Mouse (Mus musculus) fat pad, adult 2 months (tissue): ENCODE measurements around the gene Hnrnpul2.

Experiments
- DNase-seq: peaks from one replicate; pipeline ENCODE4 v3.0.0-alpha.2; 2011; ENCODE audit warnings: low read depth, low spot score; ENCODE audit errors: extremely low read depth

Gene Hnrnpul2

DNA sequence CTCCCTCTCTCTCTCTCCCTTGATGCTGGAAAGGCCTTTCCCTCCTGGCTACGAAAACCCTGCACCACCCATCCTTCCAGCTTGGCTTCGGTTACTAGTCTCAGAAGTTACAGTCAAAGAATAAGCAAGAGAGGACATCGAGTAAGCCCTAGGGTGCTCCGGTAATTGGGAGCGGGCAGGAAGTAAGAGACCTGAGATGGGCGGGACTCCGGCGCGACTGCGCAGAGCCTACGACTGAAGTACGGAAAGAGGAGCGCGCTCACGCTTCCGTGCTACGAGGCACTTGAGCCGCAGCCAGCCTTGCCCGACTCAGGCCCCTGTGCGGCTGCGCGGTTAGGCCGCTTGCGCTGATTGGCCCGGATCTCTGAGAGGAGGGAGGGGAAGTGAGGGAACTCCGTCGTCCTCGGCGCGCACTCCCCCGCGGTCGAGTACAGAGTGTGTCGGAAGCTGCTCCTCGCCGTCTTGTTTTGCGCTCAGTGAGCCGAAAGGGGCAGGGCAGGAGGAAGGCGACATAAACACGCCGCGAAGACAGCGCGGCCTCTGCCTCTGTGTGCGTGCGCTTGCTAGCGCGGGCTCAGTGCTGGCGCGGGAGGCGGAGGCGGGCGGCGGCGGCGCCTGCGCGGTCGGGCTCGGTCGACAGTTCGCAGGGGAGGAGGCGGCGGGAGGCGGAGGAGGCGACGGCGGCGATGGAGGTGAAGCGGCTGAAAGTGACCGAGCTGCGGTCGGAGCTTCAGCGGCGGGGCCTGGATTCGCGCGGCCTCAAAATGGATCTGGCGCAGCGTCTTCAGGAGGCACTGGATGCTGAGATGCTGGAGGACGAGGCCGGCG is at the start of gene Hnrnpul2:
Hnrnpul2 (plus strand) TSS at position 415 of the 828 bp plus-strand sequence.
- peak; percentile 88 for DNase-seq

- no peak for DNase-seq
Observed at GRCm38 (mm10) chr19:8770567-8771270, 49.1 kb upstream of the Hnrnpul2 start, which contains the start of gene Tmem223. Tmem223 (plus strand) TSS chr19:8770996.

GRCm38 (mm10) chr19:8772996-8773395 is 46.8 kb upstream of the Hnrnpul2 start:
- DNase-seq: no peak

GRCm38 (mm10) chr19:8773409-8773808 is 46.4 kb upstream of the Hnrnpul2 start:
- no peak for DNase-seq

DNA sequence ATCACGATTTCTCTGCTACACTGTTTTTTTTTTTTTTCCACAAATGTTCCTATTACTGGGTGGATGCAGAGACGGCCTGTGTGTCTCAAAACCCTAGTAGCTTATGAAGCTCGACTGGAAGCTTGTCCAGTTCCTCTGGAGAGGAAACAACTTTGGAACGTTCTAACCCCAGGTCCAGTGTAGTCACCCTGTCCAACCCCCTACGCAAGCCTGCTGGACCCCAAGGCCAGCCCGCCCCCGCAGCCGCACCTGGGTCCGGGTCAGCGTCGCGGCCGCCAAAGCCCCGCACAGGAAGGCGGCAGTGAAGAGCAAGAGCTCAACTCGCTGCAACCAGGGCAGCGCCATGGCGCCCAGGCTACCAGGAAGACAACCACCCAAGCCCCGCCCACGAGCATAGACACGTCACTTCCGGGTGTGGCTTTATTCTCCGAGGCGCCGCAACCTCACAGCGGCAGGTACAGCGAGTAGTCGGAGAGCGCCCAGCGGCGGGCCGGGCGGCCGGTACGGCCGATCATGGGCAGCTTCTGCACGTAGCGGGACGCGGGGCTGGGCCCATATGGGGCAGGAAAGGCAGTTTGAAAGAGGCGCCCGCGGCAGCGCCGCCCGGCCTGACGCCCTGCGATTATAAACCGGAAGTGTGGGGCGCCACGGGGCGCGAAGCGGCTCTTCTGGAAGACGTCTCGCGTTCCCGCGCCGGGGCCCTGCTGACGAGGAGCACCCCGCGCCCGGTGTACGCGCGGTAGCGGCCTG is 45.5 kb upstream of the Hnrnpul2 start, which contains the start of gene Tmem179b:
Tmem179b (minus strand) TSS at position 382 of the 750 bp plus-strand sequence.
- DNase-seq: no peak

DNA sequence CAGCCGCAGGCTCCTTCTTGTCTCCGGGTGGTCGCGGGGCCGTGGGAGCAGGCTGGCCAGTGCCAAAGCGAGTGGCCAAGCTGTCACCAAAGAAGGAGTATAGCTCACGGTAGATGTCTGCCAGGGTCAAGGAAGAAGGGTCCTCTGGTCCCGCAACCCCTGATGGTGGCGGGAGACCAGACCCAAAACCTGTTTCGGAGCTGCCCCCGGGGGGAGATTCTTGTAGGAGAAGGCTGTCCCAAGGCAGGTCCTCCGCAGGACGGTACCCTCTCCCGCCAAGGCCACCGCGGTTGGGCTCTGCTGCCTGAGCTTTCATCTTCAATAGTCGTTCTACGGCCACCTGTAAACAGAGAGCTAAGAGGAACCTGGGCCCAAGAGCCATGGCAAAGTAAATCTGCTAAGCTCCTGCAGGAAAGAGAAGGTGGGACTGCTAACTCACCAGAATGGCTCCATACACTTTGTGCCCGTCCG is 44.8 kb upstream of the Hnrnpul2 start:
- DNase-seq: no peak

GRCm38 (mm10) chr19:8786008-8786781 is 33.6 kb upstream of the Hnrnpul2 start, which contains the start of gene Taf6l:
Taf6l (minus strand) TSS chr19:8786417.
- DNase-seq: peak; percentile 87

- DNase-seq: no peak
Observed at GRCm38 (mm10) chr19:8788521-8788920, 31.3 kb upstream of the Hnrnpul2 start.

DNA sequence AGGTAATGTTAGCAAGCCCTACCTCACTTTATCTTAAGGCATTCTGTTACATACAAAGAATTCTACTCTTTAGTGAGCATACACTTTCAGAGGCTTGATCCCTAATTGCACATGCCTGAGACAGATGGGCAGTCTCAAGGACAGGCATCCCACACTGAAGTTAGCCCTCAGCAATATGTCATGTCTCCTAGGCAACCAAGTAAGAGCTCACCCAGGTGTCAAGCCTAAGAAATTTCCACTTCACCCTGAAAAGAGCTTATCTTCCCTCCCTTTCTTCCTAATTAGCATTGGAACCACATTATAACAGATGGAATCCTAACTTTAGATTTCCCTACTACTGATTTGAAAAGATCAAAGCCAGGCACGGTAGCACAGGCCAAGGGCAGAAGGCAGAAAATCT is 30.6 kb upstream of the Hnrnpul2 start:
- no peak for DNase-seq

GRCm38 (mm10) chr19:8790171-8790570 is 29.6 kb upstream of the Hnrnpul2 start:
- DNase-seq: no peak

DNA sequence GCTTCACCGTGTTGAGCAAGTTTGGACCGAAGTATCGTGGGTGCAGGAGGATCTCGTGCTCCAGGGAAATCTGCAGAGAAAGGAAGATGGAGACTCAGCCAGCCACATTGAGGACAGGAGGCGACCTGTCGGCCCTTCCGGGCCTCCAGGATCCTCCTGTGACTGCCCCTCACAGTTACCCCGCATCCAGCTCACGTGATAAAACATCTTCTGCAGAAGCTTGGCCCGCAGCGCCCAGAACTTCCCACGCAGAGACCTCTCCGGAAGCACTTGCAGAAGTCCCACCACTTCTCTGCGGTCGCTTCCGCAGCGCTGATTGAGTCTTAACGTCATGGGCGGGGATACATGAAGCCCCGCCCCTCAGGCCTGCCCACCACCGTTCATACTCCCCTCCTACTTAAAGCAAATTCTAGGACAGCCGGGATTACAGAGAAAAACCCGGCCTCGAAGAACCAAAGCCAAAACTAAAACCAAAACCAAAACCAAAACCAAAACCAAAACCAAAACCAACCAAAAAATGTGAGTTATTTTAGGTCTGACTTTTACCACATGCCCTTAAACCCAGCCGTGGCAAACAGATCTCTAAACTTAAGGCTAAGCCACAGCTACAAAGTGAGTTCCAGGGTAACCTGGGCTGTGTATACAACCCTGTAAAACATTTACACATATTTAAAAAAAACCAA is 21.4 kb upstream of the Hnrnpul2 start, which contains the start of gene Polr2g:
Polr2g (minus strand) TSS at position 314 of the 683 bp plus-strand sequence.
- peak; percentile 62 for DNase-seq

GRCm38 (mm10) chr19:8798947-8799315 is 20.9 kb upstream of the Hnrnpul2 start:
- no peak for DNase-seq

DNA sequence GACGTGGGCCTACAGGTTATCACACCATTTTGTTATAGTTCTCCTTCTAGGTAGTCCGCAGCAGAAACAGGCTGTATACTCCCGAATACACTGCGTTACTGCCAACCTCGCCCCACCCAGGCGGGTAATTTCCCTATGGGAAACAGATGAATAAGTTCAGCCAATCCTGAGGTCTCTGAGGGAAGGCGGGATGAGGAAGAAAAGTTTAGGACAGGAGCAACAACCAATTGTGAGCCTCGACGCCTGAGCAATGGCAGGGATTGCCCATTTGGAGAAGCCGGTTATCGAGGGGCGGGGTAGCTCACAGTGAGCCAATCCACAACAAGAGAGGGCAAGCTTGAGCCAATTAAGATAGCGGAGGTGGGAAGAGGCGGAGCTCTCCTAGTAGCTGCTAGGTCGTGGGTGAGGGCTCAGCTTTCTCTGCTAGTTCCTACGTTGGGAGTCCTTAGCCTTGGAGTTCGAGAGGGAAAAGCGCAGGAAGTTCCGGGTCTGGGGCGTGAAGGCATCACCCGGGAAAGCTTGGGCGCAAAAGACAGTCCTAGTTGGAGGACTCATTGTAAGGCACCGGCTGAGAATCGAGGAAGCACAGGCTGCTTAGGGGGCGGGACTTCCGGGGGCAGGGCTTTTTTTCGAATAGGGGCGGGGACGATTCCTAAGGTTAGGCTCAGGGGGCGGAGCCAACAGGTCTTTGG is 17.5 kb upstream of the Hnrnpul2 start, which contains the start of gene Zbtb3:
Zbtb3 (plus strand) TSS at position 426 of the 692 bp plus-strand sequence.
- DNase-seq: peak; percentile 91

GRCm38 (mm10) chr19:8803204-8803780 is 16.5 kb upstream of the Hnrnpul2 start:
- no peak for DNase-seq

GRCm38 (mm10) chr19:8803879-8804660 is 15.7 kb upstream of the Hnrnpul2 start:
- DNase-seq: no peak

GRCm38 (mm10) chr19:8806810-8807209 is 13.0 kb upstream of the Hnrnpul2 start:
- no peak for DNase-seq

- DNase-seq: no peak
Observed at GRCm38 (mm10) chr19:8815812-8816211, 4.0 kb upstream of the Hnrnpul2 start.

DNA sequence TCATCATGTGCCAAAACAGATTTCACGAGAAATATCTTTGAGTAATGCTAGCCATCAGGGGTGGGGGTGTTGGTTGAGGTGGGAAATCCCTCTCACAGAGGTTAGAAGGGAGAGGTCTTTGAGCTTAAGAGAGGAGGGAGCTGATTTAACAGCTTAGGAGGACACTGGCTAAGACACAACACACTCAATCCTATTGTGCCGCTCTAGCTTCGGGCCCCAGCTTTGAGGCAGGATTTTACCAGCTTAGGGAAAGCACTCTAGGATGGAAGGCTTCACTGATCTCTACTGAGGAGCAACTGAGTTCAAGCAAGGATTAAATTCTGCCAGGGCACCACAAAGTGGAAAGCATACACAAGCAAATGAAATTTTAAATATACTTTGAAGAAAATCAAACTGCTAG is 2.8 kb upstream of the Hnrnpul2 start:
- no peak for DNase-seq
